Mouse (Mus musculus): ENCODE data around the gene Them4.

Gene Them4

DNA sequence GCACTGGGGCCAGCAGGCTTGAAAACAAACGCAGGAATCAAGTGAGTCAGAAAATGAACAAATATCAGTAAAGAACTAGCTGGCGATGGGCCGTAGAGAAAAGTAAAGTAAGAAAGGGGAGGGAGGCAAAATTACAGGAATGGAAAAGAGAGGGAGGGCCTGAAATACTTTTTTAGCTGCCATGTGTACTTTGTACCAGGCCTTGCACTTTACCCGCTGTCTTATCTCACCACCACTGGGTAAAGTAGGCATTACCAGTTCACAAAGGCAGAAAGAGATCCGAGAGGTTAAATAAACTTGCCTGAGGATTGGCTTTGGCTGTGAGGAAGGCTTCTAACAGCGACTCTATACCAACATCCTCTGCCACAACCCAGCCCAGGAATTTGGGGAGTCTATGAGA, 57.6 kb downstream of the Them4 start:
- in situ Hi-C loops (cut with MboI, MseI) = no loop called here

DNA sequence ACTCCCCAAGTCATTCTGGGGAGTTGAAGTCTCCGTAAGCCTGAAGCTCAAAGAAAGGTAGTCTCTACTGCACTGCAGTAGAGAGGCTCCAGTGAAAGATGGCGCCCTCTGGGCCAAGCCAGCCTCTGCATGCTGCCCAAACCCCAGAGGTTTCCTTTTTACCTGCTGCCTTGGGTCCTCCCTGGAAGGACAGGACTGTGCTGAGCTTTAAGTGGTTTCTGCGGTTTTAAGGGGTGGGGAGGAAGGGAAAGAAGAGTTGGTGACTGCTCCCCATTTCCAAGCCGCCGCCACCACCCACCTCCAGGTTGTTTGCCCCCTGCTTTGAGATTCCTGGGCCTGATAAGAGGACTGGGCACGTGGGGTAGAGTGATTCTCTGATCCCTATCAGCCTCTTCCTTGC, 58.7 kb downstream of the Them4 start:
- in situ Hi-C loops (cut with MboI, MseI) = no loop called here

DNA sequence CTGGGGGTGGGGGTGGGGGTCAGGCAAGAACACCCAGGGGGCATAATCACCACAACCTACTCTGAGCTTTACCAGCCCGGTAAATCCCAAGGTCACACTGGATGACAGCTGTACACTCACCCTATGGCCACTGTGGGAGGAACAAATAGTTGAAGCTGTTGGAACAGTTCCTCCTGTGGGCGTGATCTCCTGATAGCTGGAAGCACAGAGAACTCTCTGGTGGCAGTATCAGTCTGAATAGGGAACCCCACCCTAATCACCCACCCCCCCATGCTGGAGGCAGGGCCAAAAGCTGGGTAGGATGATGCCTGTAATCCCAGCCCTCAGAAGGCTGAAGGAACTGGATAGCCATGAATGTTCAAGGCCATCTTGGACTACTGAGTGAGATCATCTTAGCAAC, 59.8 kb downstream of the Them4 start:
- in situ Hi-C loops (cut with MboI, MseI) = no loop called here

DNA sequence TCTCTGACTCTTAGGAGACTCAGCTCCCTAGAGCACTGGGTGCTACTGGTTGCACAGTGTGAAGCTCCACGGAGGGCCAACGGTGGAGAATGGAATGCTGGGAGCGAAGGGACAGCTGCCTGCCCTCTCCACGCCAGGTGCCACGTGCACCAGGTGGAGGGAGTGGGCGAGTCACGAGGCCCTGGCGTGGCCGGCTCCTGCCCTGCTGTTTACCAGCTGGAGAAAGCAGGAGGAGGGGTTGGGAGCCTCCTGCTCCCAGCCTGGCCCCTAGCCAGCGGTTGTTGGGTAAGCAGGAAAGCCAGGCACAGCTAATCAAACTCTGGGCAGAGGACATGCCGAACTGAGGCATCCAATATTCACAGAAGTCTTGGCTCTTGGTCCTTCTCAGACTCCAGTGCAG, 61.7 kb downstream of the Them4 start:
- in situ Hi-C loops (cut with MboI, MseI) = no loop called here

DNA sequence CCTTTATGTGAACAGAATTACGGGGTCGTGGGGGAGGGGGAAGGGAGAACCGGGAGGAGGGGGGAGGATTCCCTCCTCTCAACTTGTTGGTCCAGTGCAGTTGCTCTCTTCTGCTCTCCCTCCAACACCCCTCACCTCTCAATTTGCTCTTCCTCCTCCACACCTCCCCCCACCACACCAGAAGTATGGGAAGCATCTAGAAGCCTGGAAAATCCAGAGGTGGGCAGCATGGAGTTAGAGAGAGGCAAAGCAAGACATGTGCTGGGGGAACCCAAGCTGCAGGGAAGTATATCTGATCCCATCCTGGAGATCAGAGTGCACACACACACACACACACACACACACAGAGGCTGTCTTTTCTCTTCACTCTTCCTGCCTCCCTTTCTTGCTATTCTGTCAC, 62.1 kb downstream of the Them4 start:
- in situ Hi-C loops (cut with MboI, MseI) = no loop called here

DNA sequence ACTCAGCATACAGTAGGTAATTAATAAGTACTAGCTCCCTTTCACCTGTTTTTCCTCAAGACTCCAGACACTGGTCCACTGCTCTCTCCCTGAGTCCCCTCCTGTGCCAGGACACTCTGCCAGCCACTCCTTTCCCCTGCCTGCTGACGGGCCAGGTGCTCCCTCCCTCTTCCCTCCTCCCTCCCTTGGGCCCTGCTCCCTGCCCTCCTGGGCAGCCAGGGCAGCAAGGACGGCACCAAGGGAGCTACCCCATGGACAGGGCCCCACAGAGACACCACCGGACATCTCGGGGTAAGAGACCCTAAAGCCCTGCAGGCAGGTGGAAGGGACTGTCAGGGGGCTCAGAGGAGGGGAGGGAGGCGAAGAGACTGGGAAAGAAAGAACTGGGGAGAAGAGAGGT, 62.8 kb downstream of the Them4 start, which contains the start of gene Rorc:
TSS of gene Rorc (plus strand) at position 154 of the 400 bp plus-strand sequence.
- in situ Hi-C loops (cut with MboI, MseI) = no loop called here

DNA sequence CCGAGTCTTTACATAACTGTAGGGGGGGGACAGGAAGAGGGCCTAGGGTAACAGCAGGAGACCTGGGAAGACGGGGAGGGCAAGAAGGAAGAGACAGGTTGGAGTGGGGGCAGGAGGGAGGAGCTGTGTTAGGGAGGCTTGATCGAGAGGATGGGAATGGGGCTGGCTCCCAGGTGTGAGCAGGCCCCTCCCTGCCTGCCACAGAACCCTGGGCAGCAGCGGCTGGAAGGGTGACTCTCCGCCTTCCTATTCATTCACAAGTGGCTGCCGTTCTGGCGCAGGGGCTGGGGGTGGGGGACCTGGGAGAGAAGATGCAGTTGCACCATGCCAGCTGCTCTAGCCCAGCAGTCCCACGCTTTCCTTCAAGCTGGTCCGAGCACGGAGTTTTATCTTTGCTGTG, 63.2 kb downstream of the Them4 start:
- in situ Hi-C loops (cut with MboI, MseI) = no loop called here

DNA sequence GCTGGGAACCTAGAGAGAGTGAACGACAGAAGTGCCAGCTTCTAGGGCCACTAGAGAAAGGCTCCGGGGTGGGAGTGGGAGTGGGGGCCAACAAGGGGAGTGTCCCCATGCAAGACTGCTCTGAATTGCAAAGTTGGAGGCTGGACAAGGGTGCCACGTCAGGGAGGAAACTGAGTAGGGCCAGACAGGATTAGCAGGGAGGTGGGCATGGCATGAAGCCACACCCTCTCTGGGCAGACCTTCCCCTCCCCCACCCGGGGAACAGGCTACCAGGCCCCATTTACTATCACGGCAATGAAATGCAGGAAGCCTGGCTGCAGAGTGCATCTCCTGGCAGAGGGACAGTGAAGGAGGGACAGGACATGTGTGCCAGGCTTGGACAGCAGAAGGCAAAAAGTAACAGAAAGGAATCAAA, 63.7 kb downstream of the Them4 start:
- in situ Hi-C loops (cut with MboI, MseI) = no loop called here

DNA sequence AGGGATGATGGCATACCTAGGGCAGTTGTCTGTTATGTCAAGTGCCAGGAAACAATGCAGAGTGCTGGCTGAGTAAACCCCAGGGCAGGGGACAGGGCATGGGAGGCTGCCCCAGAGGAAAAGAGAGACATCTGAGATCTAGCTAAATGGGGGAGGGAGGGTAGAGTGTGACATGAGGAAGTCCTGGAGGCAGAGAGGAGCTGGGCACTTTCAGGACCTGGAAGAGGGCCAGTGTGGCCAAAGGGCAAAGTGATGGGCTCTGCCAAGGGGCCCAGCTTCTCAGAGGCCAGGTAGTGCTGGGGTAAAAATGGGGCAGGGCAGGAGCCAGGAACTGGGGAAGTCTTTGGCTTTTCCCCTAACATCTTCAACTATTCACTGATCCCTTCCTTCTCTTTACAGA, 64.7 kb downstream of the Them4 start:
- in situ Hi-C loops (cut with MboI, MseI) = loop anchor here (5.0 to 25.0 kb wide), 2 partner anchors 68 to 1913 kb away; partner anchors contain the start of genes Fcgr1, Mrpl9 and Oaz3

DNA sequence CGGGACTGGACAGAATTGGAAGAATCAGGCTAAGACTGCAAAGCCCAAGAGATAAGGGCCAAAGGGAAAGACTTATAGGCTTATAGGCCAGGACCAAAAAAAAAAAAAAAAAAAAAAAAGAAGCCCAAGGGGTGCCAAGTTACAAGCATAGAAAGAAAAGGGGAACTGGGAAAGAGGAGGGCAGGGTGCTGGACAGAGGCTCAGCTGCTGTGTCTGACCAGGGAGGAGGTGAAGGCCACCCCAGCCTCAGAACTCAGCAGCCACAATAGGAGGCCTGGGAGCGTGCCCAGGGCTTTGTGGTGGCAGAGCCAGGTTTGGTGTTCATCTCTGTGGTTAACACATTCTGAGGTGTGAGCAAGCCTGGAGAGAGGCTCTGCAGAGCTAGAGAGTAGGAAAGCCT, 65.3 kb downstream of the Them4 start:
- in situ Hi-C loops (cut with MboI, MseI) = loop anchor here (5.0 to 25.0 kb wide), 2 partner anchors 67 to 1912 kb away; partner anchors contain the start of genes Fcgr1, Mrpl9 and Oaz3

DNA sequence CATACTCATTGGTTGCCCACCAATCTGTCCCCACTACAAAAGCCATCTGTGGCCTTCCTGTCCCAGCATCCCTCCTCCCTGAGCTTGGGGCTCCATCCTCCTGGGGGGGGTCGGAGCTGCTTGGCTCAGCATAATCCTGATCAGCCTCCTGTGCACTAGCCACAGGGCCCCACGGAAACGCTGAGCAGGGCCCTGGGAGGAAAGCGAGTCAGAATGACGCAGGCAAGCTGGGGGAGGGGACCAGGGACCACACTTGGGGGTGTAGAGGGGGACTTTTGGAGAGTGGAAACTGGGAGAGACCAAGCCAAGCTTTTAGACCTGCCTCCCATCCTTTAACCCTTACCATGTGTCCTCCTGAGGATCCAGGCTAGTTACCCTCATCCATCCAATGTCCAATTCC, 66.0 kb downstream of the Them4 start:
- in situ Hi-C loops (cut with MboI, MseI) = loop anchor here (5.0 to 25.0 kb wide), 2 partner anchors 66 to 1911 kb away; partner anchors contain the start of genes Fcgr1, Mrpl9 and Oaz3

DNA sequence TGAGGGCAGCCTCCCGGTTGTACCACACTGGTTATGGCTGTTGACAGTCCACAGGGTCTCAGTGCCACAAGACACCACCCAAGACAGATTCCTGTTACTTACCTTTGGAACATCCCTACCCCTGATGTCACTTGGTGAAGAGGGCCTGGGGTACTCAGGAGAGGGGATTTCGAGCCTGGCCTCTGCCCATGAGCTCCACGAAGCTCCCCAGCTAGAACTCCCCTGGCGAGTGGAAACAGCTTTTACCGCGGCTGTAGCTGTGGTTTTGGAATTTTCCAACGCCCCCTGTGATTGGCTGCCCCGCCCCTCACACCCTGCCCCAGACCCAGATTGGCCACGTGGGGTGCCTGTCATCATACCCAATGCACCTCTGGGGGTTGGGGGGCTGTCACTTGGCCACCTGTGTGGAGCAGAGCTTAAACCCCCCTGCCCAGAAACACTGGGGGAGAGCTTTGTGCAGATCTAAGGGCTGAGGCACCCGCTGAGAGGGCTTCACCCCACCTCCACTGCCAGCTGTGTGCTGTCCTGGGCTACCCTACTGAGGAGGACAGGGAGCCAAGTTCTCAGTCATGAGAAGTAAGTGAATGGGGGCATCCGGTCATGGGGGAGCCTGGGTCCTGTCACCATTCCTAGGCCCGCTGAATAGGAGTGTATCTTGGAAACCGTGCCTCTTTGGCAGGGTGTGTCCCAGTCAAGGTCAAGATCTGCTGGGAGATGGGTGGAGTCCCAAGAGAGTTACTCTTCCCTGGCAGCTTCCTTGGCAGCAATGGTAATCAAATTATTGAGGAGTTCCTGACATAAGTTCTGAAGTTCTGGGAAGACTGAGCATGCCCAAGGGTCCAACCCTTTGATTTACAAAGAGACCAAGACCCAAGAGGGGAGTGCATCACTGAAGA, 67.4 kb downstream of the Them4 start:
- in situ Hi-C loops (cut with MboI, MseI) = loop anchor here (5.0 to 25.0 kb wide), 2 partner anchors 65 to 1910 kb away; partner anchors contain the start of genes Fcgr1, Mrpl9 and Oaz3

DNA sequence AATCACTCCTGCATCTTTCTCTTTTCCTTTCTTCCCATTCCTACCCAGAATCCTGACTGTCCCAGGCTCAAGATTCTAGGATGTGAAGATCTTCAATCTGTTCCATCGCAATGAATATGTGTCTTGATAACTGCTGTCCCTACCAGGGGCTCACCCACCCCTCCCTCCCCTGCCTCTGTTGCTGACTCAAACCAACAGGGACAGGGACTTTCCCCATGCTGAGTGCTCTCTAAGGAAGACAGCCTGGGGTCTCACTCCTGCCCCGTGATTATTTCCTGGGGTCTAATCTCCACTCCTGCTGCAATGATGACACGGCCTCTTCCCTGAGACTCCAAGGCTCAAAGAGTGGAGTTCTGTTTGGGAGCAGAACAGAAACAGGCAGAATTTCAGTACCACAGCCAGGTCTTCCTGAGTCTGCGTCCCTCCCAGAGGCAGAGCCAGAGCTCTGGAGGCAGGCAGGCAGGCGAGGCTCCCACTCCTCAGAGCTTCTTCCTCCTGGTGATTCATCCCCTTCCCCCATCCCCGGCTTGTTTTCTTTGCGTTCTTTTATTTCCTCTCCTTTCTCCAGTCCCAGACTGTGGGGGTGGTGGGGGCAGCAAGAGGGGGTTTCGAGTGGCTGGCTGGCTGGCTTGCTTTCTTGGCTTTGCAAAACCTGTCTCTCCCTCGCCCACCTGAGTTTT, 70.1 kb downstream of the Them4 start:
- in situ Hi-C loops (cut with MboI, MseI) = loop anchor here (5.0 to 25.0 kb wide), 2 partner anchors 62 to 1907 kb away; partner anchors contain the start of genes Fcgr1, Mrpl9 and Oaz3

Measured in regulatory T cell (primary cell).